Mouse (Mus musculus): ENCODE measurements at regions not wholly inside any gene's neighbourhood (a gene's known extent, or its start where the extent isn't known, plus 50 kb on each side); places are given as distances from the start of the nearest gene placed in this dataset.

- no peaks in the 10 kb centered on the region for H3K36me3 ChIP-seq (ENCODE audit: control insufficient read depth, insufficient read depth, low read length)
- WGBS: 43% methylated on average over 4 of the region's 4 CpGs
- H3K9me3 ChIP-seq (ENCODE audit: control insufficient read depth, low read length): no peaks in the 10 kb centered on the region
- peak overlapping the region; percentile 34 for H3K4me2 ChIP-seq (ENCODE audit: low read depth)
- no peaks in the 10 kb centered on the region for H3K27me3 ChIP-seq (ENCODE audit: control insufficient read depth, insufficient read depth, low read length)
- peak overlapping the region; percentile 19; the same call in 1 of the 2 replicates for H3K9ac ChIP-seq (ENCODE audit: low read length)
- ATAC-seq (ENCODE audit: insufficient read depth, low FRiP score, low TSS enrichment) (no peak), DNase-seq (ENCODE audit: low spot score) (no peak)
- H3K27ac ChIP-seq (ENCODE audit: low read depth, low read length): no peak overlapping the region
- no peak overlapping the region for H3K4me3 ChIP-seq (ENCODE audit: low read depth, low read length)
- peaks cover 4% of the 10 kb centered on the region; the same call in 1 of the 2 replicates for H3K4me1 ChIP-seq (ENCODE audit: control insufficient read depth, insufficient read depth, low read length)
Measured at GRCm38 (mm10) chr12:26068685-26069008, 346.4 kb downstream of the Rnf144a start.

- no peak overlapping the region for H3K27ac ChIP-seq (ENCODE audit: low read depth, low read length)
Measured at GRCm38 (mm10) chr12:26067866-26068684, 347.0 kb downstream of the Rnf144a start.

GRCm38 (mm10) chr12:26060378-26060777 lies 354.7 kb downstream of the Rnf144a start:
- WGBS: 56% methylated on average over 3 of the region's 3 CpGs
- Histone ChIP-seq H3K9ac (ENCODE audit: low read length) (no peak overlapping the region), H3K4me3 (ENCODE audit: low read depth, low read length) (no peak overlapping the region), H3K36me3 (ENCODE audit: control insufficient read depth, insufficient read depth, low read length) (no peaks in the 10 kb centered on the region), H3K27ac (ENCODE audit: low read depth, low read length) (no peak overlapping the region), H3K27me3 (ENCODE audit: control insufficient read depth, insufficient read depth, low read length) (no peaks in the 10 kb centered on the region), H3K4me1 (ENCODE audit: control insufficient read depth, insufficient read depth, low read length) (no peaks in the 10 kb centered on the region), H3K9me3 (ENCODE audit: control insufficient read depth, low read length) (no peaks in the 10 kb centered on the region), H3K4me2 (ENCODE audit: low read depth) (no peak overlapping the region)
- ATAC-seq (ENCODE audit: insufficient read depth, low FRiP score, low TSS enrichment) (no peak), DNase-seq (ENCODE audit: low spot score) (no peak)

More at GRCm38 (mm10) chr12:26067866-26068684, 347.0 kb downstream of the Rnf144a start:
- DNase-seq (ENCODE audit: low spot score) (peak; percentile 49), ATAC-seq (ENCODE audit: insufficient read depth, low FRiP score, low TSS enrichment) (no peak)
- Histone ChIP-seq H3K4me1 (ENCODE audit: control insufficient read depth, insufficient read depth, low read length) (peaks cover 4% of the 10 kb centered on the region; the same call in 1 of the 2 replicates), H3K4me2 (ENCODE audit: low read depth) (peak overlapping the region; percentile 34), H3K27me3 (ENCODE audit: control insufficient read depth, insufficient read depth, low read length) (no peaks in the 10 kb centered on the region), H3K4me3 (ENCODE audit: low read depth, low read length) (no peak overlapping the region), H3K9ac (ENCODE audit: low read length) (peak overlapping the region; percentile 19; the same call in 1 of the 2 replicates), H3K36me3 (ENCODE audit: control insufficient read depth, insufficient read depth, low read length) (no peaks in the 10 kb centered on the region), H3K9me3 (ENCODE audit: control insufficient read depth, low read length) (no peaks in the 10 kb centered on the region)
- WGBS: 9% methylated on average over 24 of the region's 24 CpGs

GRCm38 (mm10) chr12:26059090-26059489 lies 356.0 kb downstream of the Rnf144a start:
- Histone ChIP-seq H3K36me3 (ENCODE audit: control insufficient read depth, insufficient read depth, low read length) (no peaks in the 10 kb centered on the region), H3K4me2 (ENCODE audit: low read depth) (no peak overlapping the region), H3K4me1 (ENCODE audit: control insufficient read depth, insufficient read depth, low read length) (no peaks in the 10 kb centered on the region), H3K27me3 (ENCODE audit: control insufficient read depth, insufficient read depth, low read length) (no peaks in the 10 kb centered on the region), H3K27ac (ENCODE audit: low read depth, low read length) (no peak overlapping the region), H3K9ac (ENCODE audit: low read length) (no peak overlapping the region), H3K4me3 (ENCODE audit: low read depth, low read length) (no peak overlapping the region), H3K9me3 (ENCODE audit: control insufficient read depth, low read length) (no peaks in the 10 kb centered on the region)
- no peak for DNase-seq (ENCODE audit: low spot score)
- no peak for ATAC-seq (ENCODE audit: insufficient read depth, low FRiP score, low TSS enrichment)
- WGBS: 89% methylated on average over 4 of the region's 4 CpGs

GRCm38 (mm10) chr12:26057491-26058054 lies 357.5 kb downstream of the Rnf144a start:
- no peak overlapping the region for H3K27ac ChIP-seq (ENCODE audit: low read depth, low read length)
- H3K4me2 ChIP-seq (ENCODE audit: low read depth): no peak overlapping the region
- no peak overlapping the region for H3K9ac ChIP-seq (ENCODE audit: low read length)
- no peaks in the 10 kb centered on the region for H3K27me3 ChIP-seq (ENCODE audit: control insufficient read depth, insufficient read depth, low read length)
- no peaks in the 10 kb centered on the region for H3K36me3 ChIP-seq (ENCODE audit: control insufficient read depth, insufficient read depth, low read length)
- no peak overlapping the region for H3K4me3 ChIP-seq (ENCODE audit: low read depth, low read length)
- DNase-seq (ENCODE audit: low spot score): no peak
- no peaks in the 10 kb centered on the region for H3K9me3 ChIP-seq (ENCODE audit: control insufficient read depth, low read length)
- no peak for ATAC-seq (ENCODE audit: insufficient read depth, low FRiP score, low TSS enrichment)
- 92% methylated on average over 9 of the region's 9 CpGs for WGBS
- no peaks in the 10 kb centered on the region for H3K4me1 ChIP-seq (ENCODE audit: control insufficient read depth, insufficient read depth, low read length)

GRCm38 (mm10) chr12:26046991-26047390 lies 368.1 kb downstream of the Rnf144a start:
- no peaks in the 10 kb centered on the region for H3K36me3 ChIP-seq (ENCODE audit: control insufficient read depth, insufficient read depth, low read length)
- no peaks in the 10 kb centered on the region for H3K9me3 ChIP-seq (ENCODE audit: control insufficient read depth, low read length)
- H3K4me2 ChIP-seq (ENCODE audit: low read depth): no peak overlapping the region
- H3K27ac ChIP-seq (ENCODE audit: low read depth, low read length): no peak overlapping the region
- no peak for ATAC-seq (ENCODE audit: insufficient read depth, low FRiP score, low TSS enrichment)
- H3K4me1 ChIP-seq (ENCODE audit: control insufficient read depth, insufficient read depth, low read length): no peaks in the 10 kb centered on the region
- DNase-seq (ENCODE audit: low spot score): no peak
- 85% methylated on average over 6 of the region's 6 CpGs for WGBS
- H3K27me3 ChIP-seq (ENCODE audit: control insufficient read depth, insufficient read depth, low read length): no peaks in the 10 kb centered on the region
- H3K4me3 ChIP-seq (ENCODE audit: low read depth, low read length): no peak overlapping the region
- no peak overlapping the region for H3K9ac ChIP-seq (ENCODE audit: low read length)

GRCm38 (mm10) chr12:26045321-26045720 lies 369.7 kb downstream of the Rnf144a start:
- no peak overlapping the region for H3K27ac ChIP-seq (ENCODE audit: low read depth, low read length)
- 91% methylated on average over 1 of the region's 1 CpGs for WGBS

GRCm38 (mm10) chr12:26012951-26013350 lies 402.1 kb downstream of the Rnf144a start:
- Histone ChIP-seq H3K4me1 (ENCODE audit: control insufficient read depth, insufficient read depth, low read length) (no peaks in the 10 kb centered on the region), H3K4me3 (ENCODE audit: low read depth, low read length) (no peak overlapping the region), H3K9me3 (ENCODE audit: control insufficient read depth, low read length) (no peaks in the 10 kb centered on the region), H3K36me3 (ENCODE audit: control insufficient read depth, insufficient read depth, low read length) (no peaks in the 10 kb centered on the region), H3K27me3 (ENCODE audit: control insufficient read depth, insufficient read depth, low read length) (no peaks in the 10 kb centered on the region), H3K27ac (ENCODE audit: low read depth, low read length) (no peak overlapping the region), H3K4me2 (ENCODE audit: low read depth) (no peak overlapping the region), H3K9ac (ENCODE audit: low read length) (no peak overlapping the region)
- DNase-seq (ENCODE audit: low spot score): no peak
- ATAC-seq (ENCODE audit: insufficient read depth, low FRiP score, low TSS enrichment): no peak
- 87% methylated on average over 5 of the region's 5 CpGs for WGBS

More at GRCm38 (mm10) chr12:26045321-26045720, 369.7 kb downstream of the Rnf144a start:
- Histone ChIP-seq H3K36me3 (ENCODE audit: control insufficient read depth, insufficient read depth, low read length) (no peaks in the 10 kb centered on the region), H3K27me3 (ENCODE audit: control insufficient read depth, insufficient read depth, low read length) (no peaks in the 10 kb centered on the region), H3K9me3 (ENCODE audit: control insufficient read depth, low read length) (no peaks in the 10 kb centered on the region), H3K4me1 (ENCODE audit: control insufficient read depth, insufficient read depth, low read length) (no peaks in the 10 kb centered on the region), H3K9ac (ENCODE audit: low read length) (no peak overlapping the region), H3K4me2 (ENCODE audit: low read depth) (no peak overlapping the region), H3K4me3 (ENCODE audit: low read depth, low read length) (no peak overlapping the region)
- no peak for DNase-seq (ENCODE audit: low spot score)
- no peak for ATAC-seq (ENCODE audit: insufficient read depth, low FRiP score, low TSS enrichment)

- Histone ChIP-seq H3K27ac (ENCODE audit: low read depth, low read length) (no peak overlapping the region), H3K4me2 (ENCODE audit: low read depth) (no peak overlapping the region), H3K36me3 (ENCODE audit: control insufficient read depth, insufficient read depth, low read length) (no peaks in the 10 kb centered on the region), H3K9ac (ENCODE audit: low read length) (no peak overlapping the region), H3K4me3 (ENCODE audit: low read depth, low read length) (no peak overlapping the region), H3K9me3 (ENCODE audit: control insufficient read depth, low read length) (no peaks in the 10 kb centered on the region), H3K4me1 (ENCODE audit: control insufficient read depth, insufficient read depth, low read length) (no peaks in the 10 kb centered on the region), H3K27me3 (ENCODE audit: control insufficient read depth, insufficient read depth, low read length) (no peaks in the 10 kb centered on the region)
- 85% methylated on average over 4 of the region's 4 CpGs for WGBS
- no peak for DNase-seq (ENCODE audit: low spot score)
- ATAC-seq (ENCODE audit: insufficient read depth, low FRiP score, low TSS enrichment): no peak
Measured at GRCm38 (mm10) chr12:25994063-25994462, 421.0 kb downstream of the Rnf144a start.
